Mouse (Mus musculus) gastrocnemius, postnatal 10 days (tissue): Measurements from ENCODE around the gene Iqsec2. TPM values are rescaled to one million over a fixed set of nuclear protein-coding genes. Genes with fewer than 3 reads are reported as not detected.

Source experiments
- DNase-seq: peaks from one replicate; pipeline ENCODE4 v3.0.0; 2021; ENCODE audit warnings: mixed read lengths
- long read RNA-seq, 2 experiments: library from polyadenylated mRNA; stranded (forward); transcript quantifications; one replicate each; pipeline ENCODE4 v2.0.0; 2021
- total RNA-seq, 2 experiments: library from RNA; stranded (reverse); gene quantifications; 2 replicates each; pipeline ENCODE4 v1.2.3; 2021

Iqsec2 gene
- total RNA-seq: 10 to 100 TPM; 15.5 to 17.5 TPM
- long read RNA-seq, experiment 1, full-length matches to known transcripts: 6 of 11 reads
- long read RNA-seq, experiment 1, partial matches to known transcripts: 0 of 11 reads
- long read RNA-seq, experiment 1, other reads (novel, unspliced or antisense): 5 of 11 reads
- long read RNA-seq, experiment 2, transcript Iqsec2-205 (3 exons, 959 nt): major isoform, 5 of 8 reads
- long read RNA-seq, experiment 2, partial matches to known transcripts: 0 of 8 reads
- long read RNA-seq, experiment 2, other reads (novel, unspliced or antisense): 3 of 8 reads

- peak; percentile 22 for DNase-seq
These were observed at the start of gene Iqsec2 for GRCm38 (mm10) chrX:152143941-152144741. Iqsec2 (plus strand) TSS chrX:152144268.

- no peak for DNase-seq
These were observed 46.5 kb upstream of the Iqsec2 start for GRCm38 (mm10) chrX:152097572-152097971.

GRCm38 (mm10) chrX:152121687-152122086 lies 22.4 kb upstream of the Iqsec2 start:
- no peak for DNase-seq

- DNase-seq: no peak
These were observed 13.3 kb upstream of the Iqsec2 start for GRCm38 (mm10) chrX:152130777-152131176.

- no peak for DNase-seq
These were observed 12.0 kb upstream of the Iqsec2 start for GRCm38 (mm10) chrX:152132029-152132428.

- no peak for DNase-seq
These were observed 8.9 kb upstream of the Iqsec2 start for GRCm38 (mm10) chrX:152135195-152135594.

- DNase-seq: peak; percentile 15
These were observed 710 bp downstream of the Iqsec2 start for GRCm38 (mm10) chrX:152144742-152145214.

GRCm38 (mm10) chrX:152146150-152146549 lies 2.1 kb downstream of the Iqsec2 start:
- DNase-seq: no peak

- DNase-seq: no peak
These were observed 2.6 kb downstream of the Iqsec2 start for GRCm38 (mm10) chrX:152146691-152147090.

- peak; percentile 60 for DNase-seq
These were observed 3.5 kb downstream of the Iqsec2 start for GRCm38 (mm10) chrX:152147451-152148116.

- no peak for DNase-seq
These were observed 4.6 kb downstream of the Iqsec2 start for GRCm38 (mm10) chrX:152148706-152149105.

GRCm38 (mm10) chrX:152151709-152152108 lies 7.6 kb downstream of the Iqsec2 start:
- DNase-seq: peak; percentile 33

- DNase-seq: no peak
These were observed 14.2 kb downstream of the Iqsec2 start for GRCm38 (mm10) chrX:152158294-152158693.

GRCm38 (mm10) chrX:152161404-152161803 lies 17.3 kb downstream of the Iqsec2 start:
- DNase-seq: no peak

GRCm38 (mm10) chrX:152164061-152164460 lies 20.0 kb downstream of the Iqsec2 start:
- DNase-seq: no peak

- no peak for DNase-seq
These were observed 22.1 kb downstream of the Iqsec2 start for GRCm38 (mm10) chrX:152166161-152166560.

- no peak for DNase-seq
These were observed 24.5 kb downstream of the Iqsec2 start for GRCm38 (mm10) chrX:152168521-152168920.

- DNase-seq: no peak
These were observed 27.3 kb downstream of the Iqsec2 start for GRCm38 (mm10) chrX:152171041-152172026.

GRCm38 (mm10) chrX:152172487-152172935 lies 28.4 kb downstream of the Iqsec2 start:
- peak; percentile 29 for DNase-seq

GRCm38 (mm10) chrX:152175284-152175683 lies 31.2 kb downstream of the Iqsec2 start:
- DNase-seq: peak; percentile 37

GRCm38 (mm10) chrX:152177897-152178296 lies 33.8 kb downstream of the Iqsec2 start:
- DNase-seq: no peak
